In genomic region chr2:5789625-5790160, GRCm38 (mm10) we compare ENCODE assay signal across 30 mouse cellular contexts. TPM values are rescaled to one million over a fixed set of nuclear protein-coding genes. Genes with fewer than 3 reads are reported as not detected.
A peak's percentile ranks its signal among the peaks of the same experiment; 100 is the strongest.
DNase-seq lines count a peak whose midpoint lies in the region; ATAC-seq and TF ChIP-seq lines count a peak whose summit lies in the region.
"Had no signal": no experiment of that assay in that cellular context is flagged by ENCODE, and none has a peak within 500 bp of the region (broad histone marks: within the 10 kb centered on the region; RNA-seq: fewer than 3 reads in every experiment).

No protein-coding gene starts in this region.

- DNase-seq in kidney, adult 18-20 months = peak; percentile 24
- peak; percentile 24 for DNase-seq in ES-E14 (ENCODE audit: low read depth, low spot score)
- peak; percentile 59 for DNase-seq in kidney, adult 2 months
- peak; percentile 32 to 51 for DNase-seq in kidney, postnatal 25 days
- DNase-seq in urinary bladder, postnatal 25 days (ENCODE audit: low spot score) = no peak
- DNase-seq in midbrain, embryonic 11.5 days (ENCODE audit: low spot score, missing footprints) = no peak
- DNase-seq: adrenal gland, adult 2 months; adrenal gland, postnatal 36 days; B cell, adult 2 months; cerebellum, adult 18-20 months; cerebellum, postnatal 14 days; forebrain, postnatal 0 days; gastrocnemius, postnatal 14 days; lung, embryonic 14.5 days; lung, postnatal 14 days; right cerebral cortex, postnatal 14 days had no signal

- no peak overlapping the region for H3K4me2 ChIP-seq in kidney, embryonic 14.5 days (replicated peaks; ENCODE audit: low read depth, low read length)
- no peak overlapping the region for H3K4me2 ChIP-seq in hindbrain, embryonic 16.5 days (ENCODE audit: low read length)
- no peak overlapping the region for H3K4me2 ChIP-seq in midbrain, embryonic 11.5 days
- H3K4me2 ChIP-seq: embryonic facial prominence, embryonic 15.5 days; forebrain, embryonic 12.5 days; heart, embryonic 11.5 days; hindbrain, embryonic 15.5 days; limb, embryonic 12.5 days; liver, embryonic 15.5 days; lung, embryonic 14.5 days; neural tube, embryonic 13.5 days had no signal

- no peaks in the 10 kb centered on the region for H3K4me1 ChIP-seq in kidney, embryonic 14.5 days (ENCODE audit: control insufficient read depth, insufficient read depth, low read length)
- peaks cover 0 to 4% of the 10 kb centered on the region in 2 experiments; a peak in 1 of 4 replicates for H3K4me1 ChIP-seq in ES-E14 (ENCODE audit: control insufficient read depth in 2 of 2, insufficient read depth in 2 of 2, low read length in 2 of 2, poor library complexity in 1 of 2)
- no peaks in the 10 kb centered on the region for H3K4me1 ChIP-seq in kidney, adult 2 months (ENCODE audit: control insufficient read depth, insufficient read depth, low read length)
- H3K4me1 ChIP-seq in hindbrain, embryonic 16.5 days (ENCODE audit: control insufficient read depth, insufficient read depth, low read depth, low read length) = no peaks in the 10 kb centered on the region
- no peaks in the 10 kb centered on the region for H3K4me1 ChIP-seq in midbrain, embryonic 11.5 days (ENCODE audit: control insufficient read depth, insufficient read depth, low read length)
- H3K4me1 ChIP-seq: embryonic facial prominence, embryonic 10.5 days; embryonic facial prominence, embryonic 15.5 days; hindbrain, embryonic 15.5 days; limb, embryonic 12.5 days; neural tube, embryonic 13.5 days had no signal

- H3K36me3 ChIP-seq in kidney, embryonic 14.5 days (ENCODE audit: control insufficient read depth, insufficient read depth, low read length) = peaks cover 7% of the 10 kb centered on the region; the same call in 1 of the 2 replicates
- 0 out of 2 replicates have a peak, but pooled peaks cover 2% of the 10 kb centered on the region for H3K36me3 ChIP-seq in ES-E14 (ENCODE audit: control insufficient read depth, insufficient read depth, low read length, poor library complexity, severe bottlenecking)
- H3K36me3 ChIP-seq in kidney, adult 2 months (ENCODE audit: control insufficient read depth, insufficient read depth, low read length) = peaks cover 1% of the 10 kb centered on the region
- peaks cover 3% of the 10 kb centered on the region for H3K36me3 ChIP-seq in hindbrain, embryonic 16.5 days (ENCODE audit: control insufficient read depth, insufficient read depth, low read length)
- peaks cover 7% of the 10 kb centered on the region; the same call in 1 of the 2 replicates for H3K36me3 ChIP-seq in midbrain, embryonic 11.5 days (ENCODE audit: control insufficient read depth, insufficient read depth, low read length)

- 29% methylated on average over 4 of the region's 4 CpGs for WGBS in kidney, embryonic 14.5 days
- 33% methylated on average over 4 of the region's 4 CpGs for WGBS in kidney, adult 2 months
- 28% methylated on average over 4 of the region's 4 CpGs for WGBS in hindbrain, embryonic 16.5 days
- WGBS in midbrain, embryonic 11.5 days = 29% methylated on average over 4 of the region's 4 CpGs

- no peaks in the 10 kb centered on the region for H3K27me3 ChIP-seq in kidney, embryonic 14.5 days (ENCODE audit: control insufficient read depth, insufficient read depth, low read length)
- H3K27me3 ChIP-seq in kidney, adult 2 months (replicated peaks; ENCODE audit: control insufficient read depth, insufficient read depth, low read length) = no peaks in the 10 kb centered on the region
- no peaks in the 10 kb centered on the region for H3K27me3 ChIP-seq in hindbrain, embryonic 16.5 days (replicated peaks; ENCODE audit: control insufficient read depth, insufficient read depth, low read length)
- no peaks in the 10 kb centered on the region for H3K27me3 ChIP-seq in midbrain, embryonic 11.5 days (ENCODE audit: control insufficient read depth, insufficient read depth, low read length)
- H3K27me3 ChIP-seq: embryonic facial prominence, embryonic 15.5 days; forebrain, embryonic 12.5 days; hindbrain, embryonic 15.5 days; limb, embryonic 12.5 days; liver, embryonic 15.5 days; neural tube, embryonic 13.5 days; Patski had no signal

- no peak overlapping the region for H3K4me3 ChIP-seq in kidney, embryonic 14.5 days (ENCODE audit: low read length)
- H3K4me3 ChIP-seq in ES-E14 (ENCODE audit: insufficient read depth in 1 of 2, low read depth in 1 of 2, low read length in 2 of 2, poor library complexity in 1 of 2, severe bottlenecking in 1 of 2) = no peak overlapping the region
- no peak overlapping the region for H3K4me3 ChIP-seq in kidney, adult 2 months (ENCODE audit: insufficient read depth, low read depth, low read length)
- no peak overlapping the region for H3K4me3 ChIP-seq in hindbrain, embryonic 16.5 days (ENCODE audit: low read length)
- no peak overlapping the region for H3K4me3 ChIP-seq in midbrain, embryonic 11.5 days (ENCODE audit: low read depth, low read length)
- H3K4me3 ChIP-seq: embryonic facial prominence, embryonic 10.5 days; embryonic facial prominence, embryonic 15.5 days; forebrain, embryonic 12.5 days; hindbrain, embryonic 15.5 days; layer of hippocampus, adult 2 months; left cerebral cortex, adult 2 months; limb, embryonic 12.5 days; liver, embryonic 15.5 days; midbrain, embryonic 10.5 days; neural tube, embryonic 13.5 days had no signal

- no peaks in the 10 kb centered on the region for H3K9me3 ChIP-seq in kidney, embryonic 14.5 days (ENCODE audit: control insufficient read depth, low read length)
- H3K9me3 ChIP-seq in ES-E14 (ENCODE audit: control insufficient read depth, insufficient read depth, low read depth, low read length) = no peaks in the 10 kb centered on the region
- peaks cover 2% of the 10 kb centered on the region; the same call in 1 of the 2 replicates for H3K9me3 ChIP-seq in hindbrain, embryonic 16.5 days (ENCODE audit: control insufficient read depth, low read length)
- no peaks in the 10 kb centered on the region for H3K9me3 ChIP-seq in midbrain, embryonic 11.5 days (ENCODE audit: control insufficient read depth, low read length)
- H3K9me3 ChIP-seq: embryonic facial prominence, embryonic 15.5 days; forebrain, embryonic 12.5 days; hindbrain, embryonic 15.5 days; liver, embryonic 15.5 days; midbrain, embryonic 10.5 days; neural tube, embryonic 13.5 days had no signal

- no peak for ATAC-seq in kidney, embryonic 14.5 days (ENCODE audit: low FRiP score, low TSS enrichment)
- ATAC-seq in hindbrain, embryonic 16.5 days = no peak
- no peak for ATAC-seq in midbrain, embryonic 11.5 days (ENCODE audit: low FRiP score)
- ATAC-seq: forebrain, postnatal 0 days; Patski had no signal

- in situ Hi-C loops in ES-E14 (cut with MboI; ENCODE audit: low sequenced_read_pairs in 2 of 2, unreplicated experiment in 2 of 2) = no loop called here

- H3K27ac ChIP-seq in kidney, embryonic 14.5 days (ENCODE audit: low read depth, low read length) = no peak overlapping the region
- H3K27ac ChIP-seq in ES-E14 (ENCODE audit: insufficient read depth, low read depth, low read length, poor library complexity, severe bottlenecking) = no peak overlapping the region
- no peak overlapping the region for H3K27ac ChIP-seq in kidney, adult 2 months (ENCODE audit: insufficient read depth, low read depth, low read length)
- no peak overlapping the region for H3K27ac ChIP-seq in hindbrain, embryonic 16.5 days (ENCODE audit: low read depth, low read length)
- no peak overlapping the region for H3K27ac ChIP-seq in midbrain, embryonic 11.5 days (ENCODE audit: low read depth, low read length)
- H3K27ac ChIP-seq: embryonic facial prominence, embryonic 10.5 days; embryonic facial prominence, embryonic 15.5 days; forebrain, embryonic 12.5 days; hindbrain, embryonic 15.5 days; layer of hippocampus, adult 2 months; left cerebral cortex, adult 2 months; limb, embryonic 12.5 days; liver, embryonic 15.5 days; midbrain, embryonic 10.5 days; neural tube, embryonic 13.5 days had no signal

- TF ChIP-seq CTCF in kidney, adult 2 months (conservative IDR thresholded peaks at IDR 0.05; ENCODE audit: insufficient read depth, insufficient read length, low read depth, low read length) = no peak

- H3K9ac ChIP-seq in kidney, embryonic 14.5 days (ENCODE audit: low read depth, low read length) = no peak overlapping the region
- H3K9ac ChIP-seq in ES-E14 (ENCODE audit: insufficient read depth, low read depth, low read length, poor library complexity, severe bottlenecking) = no peak overlapping the region
- H3K9ac ChIP-seq in hindbrain, embryonic 16.5 days (ENCODE audit: low read depth, low read length) = no peak overlapping the region
- H3K9ac ChIP-seq in midbrain, embryonic 11.5 days (ENCODE audit: low read length) = no peak overlapping the region
- H3K9ac ChIP-seq: embryonic facial prominence, embryonic 15.5 days; forebrain, embryonic 12.5 days; forebrain, postnatal 0 days; hindbrain, embryonic 15.5 days; limb, embryonic 12.5 days; liver, embryonic 15.5 days; lung, embryonic 14.5 days; neural tube, embryonic 13.5 days had no signal

- no peak for TF ChIP-seq POLR2A in kidney, adult 2 months (IDR thresholded peaks at IDR 0.05; ENCODE audit: low read depth, low read length)

TF ChIP-seq in ES-E14, 5 proteins besides CTCF, POLR2A, EP300 and RAD21:
- TF ChIP-seq HCFC1 (IDR thresholded peaks at IDR 0.05; ENCODE audit: borderline replicate concordance, insufficient read depth, low read length) (no peak), ZNF384 (IDR thresholded peaks at IDR 0.05; ENCODE audit: low read depth, low read length) (no peak), CHD2 (IDR thresholded peaks at IDR 0.05; ENCODE audit: low read depth, low read length) (no peak), MAFK (IDR thresholded peaks at IDR 0.05; ENCODE audit: insufficient read depth, low read depth, low read length) (no peak), ZC3H11A (IDR thresholded peaks at IDR 0.05; ENCODE audit: borderline replicate concordance, low read depth, low read length) (no peak)

RNA-seq across cellular contexts. Expression of gene Nudt5, which starts 55.1 kb away (rescaled TPM):
- 83.8 and 101 TPM in 2 replicates for polyA plus RNA-seq in kidney, embryonic 14.5 days (2014; fragmentation: Nextera tagmentation; extraction: Ambion mirVana)
- 54.4 and 67.8 TPM in 2 replicates for total RNA-seq in ES-E14 (2012; rRNA removed)
- polyA plus RNA-seq in kidney, adult 2 months (2012; rRNA removed) = 9.3 and 13.2 TPM in 2 replicates
- 26.4 and 26.6 TPM in 2 replicates for polyA plus RNA-seq in hindbrain, embryonic 16.5 days (2015; fragmentation: Nextera tagmentation; extraction: Ambion mirVana)
- polyA plus RNA-seq in midbrain, embryonic 11.5 days (2014; fragmentation: Nextera tagmentation; extraction: Ambion mirVana) = 89.7 and 95.4 TPM in 2 replicates

RNA-seq across cellular contexts. Expression of gene Cdc123, which starts 55.3 kb away (rescaled TPM):
- polyA plus RNA-seq in kidney, embryonic 14.5 days (2014; fragmentation: Nextera tagmentation; extraction: Ambion mirVana) = 291 and 357 TPM in 2 replicates
- total RNA-seq in ES-E14 (2012; rRNA removed) = 121 and 147 TPM in 2 replicates
- polyA plus RNA-seq in kidney, adult 2 months (2012; rRNA removed) = 71.5 and 74.7 TPM in 2 replicates
- 244 and 268 TPM in 2 replicates for polyA plus RNA-seq in hindbrain, embryonic 16.5 days (2015; fragmentation: Nextera tagmentation; extraction: Ambion mirVana)
- 287 and 341 TPM in 2 replicates for polyA plus RNA-seq in midbrain, embryonic 11.5 days (2014; fragmentation: Nextera tagmentation; extraction: Ambion mirVana)

Comparison
In these comparisons a context has a peak if more than half of its experiments do, and no peak if none do; other contexts are left out.
1. DNase-seq: peak in kidney, adult 18-20 months (single experiment), ES-E14 (single experiment), kidney, adult 2 months (single experiment) and kidney, postnatal 25 days (2 of 2); none in urinary bladder, postnatal 25 days (single experiment) and midbrain, embryonic 11.5 days (single experiment).